Mouse (Mus musculus) lung, postnatal 10 days (tissue): ENCODE data around the gene Mettl26.
A peak's percentile ranks its signal among the peaks of the same experiment; 100 is the strongest.

ENCODE experiments used
- DNase-seq: peaks from one replicate; pipeline ENCODE4 v3.0.0; 2021

Gene Mettl26

GRCm38 (mm10) chr17:25887467-25887866 lies 12.6 kb downstream of the Mettl26 start:
- peak; percentile 68 for DNase-seq

DNA sequence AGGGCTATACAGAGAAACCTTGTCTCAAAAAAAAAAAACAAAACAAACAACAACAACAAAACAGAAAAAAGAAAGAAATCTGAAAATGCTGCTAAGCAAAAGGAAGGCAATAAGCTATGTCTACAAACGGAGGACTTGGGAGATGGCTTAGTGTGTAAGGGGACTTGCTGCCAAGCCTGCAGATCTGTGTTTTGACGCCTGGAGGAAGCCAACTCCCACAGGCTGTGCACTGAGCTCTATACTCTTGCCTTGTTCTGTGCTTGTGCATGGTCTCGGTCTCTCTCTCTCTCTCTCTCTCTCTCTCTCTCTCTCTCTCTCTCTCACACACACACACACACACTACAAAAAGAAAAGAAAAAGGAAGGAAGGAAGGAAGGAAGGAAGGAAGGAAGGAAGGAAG lies 14.0 kb downstream of the Mettl26 start:
- DNase-seq: no peak

DNA sequence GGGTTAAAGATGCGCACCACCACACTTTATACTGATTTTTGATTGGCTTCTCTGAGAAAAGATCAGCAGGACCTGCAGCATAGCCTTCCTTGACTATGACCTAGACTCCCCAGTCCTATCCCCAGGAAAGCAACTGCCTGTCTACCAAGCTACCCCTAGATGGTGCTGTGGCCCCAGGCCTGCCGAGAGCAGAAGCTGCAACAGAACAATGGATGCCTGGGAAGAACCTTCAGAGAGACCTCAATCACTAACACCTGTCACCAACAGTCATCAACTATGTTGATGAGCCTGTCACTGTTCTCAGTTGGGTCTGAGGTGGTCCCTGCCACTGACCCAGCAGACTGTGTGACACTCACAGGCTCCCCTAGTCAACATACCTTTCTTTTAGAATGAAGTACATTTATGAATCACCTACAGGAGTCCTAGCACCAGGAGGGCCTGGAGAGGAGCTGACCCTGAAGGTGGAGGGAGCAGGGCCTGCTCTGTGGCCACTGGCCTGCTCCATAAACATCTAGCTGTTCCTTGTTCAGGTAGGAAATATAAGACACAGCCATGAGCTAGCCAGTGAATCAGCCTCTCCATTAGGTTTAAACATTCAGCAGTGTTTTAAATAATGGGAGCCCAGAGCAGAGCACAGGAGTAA lies 19.2 kb downstream of the Mettl26 start:
- peak; percentile 81 for DNase-seq

- DNase-seq: no peak
Measured at GRCm38 (mm10) chr17:25895415-25895814, 20.5 kb downstream of the Mettl26 start.

GRCm38 (mm10) chr17:25895891-25896290 lies 21.0 kb downstream of the Mettl26 start:
- DNase-seq: no peak

DNA sequence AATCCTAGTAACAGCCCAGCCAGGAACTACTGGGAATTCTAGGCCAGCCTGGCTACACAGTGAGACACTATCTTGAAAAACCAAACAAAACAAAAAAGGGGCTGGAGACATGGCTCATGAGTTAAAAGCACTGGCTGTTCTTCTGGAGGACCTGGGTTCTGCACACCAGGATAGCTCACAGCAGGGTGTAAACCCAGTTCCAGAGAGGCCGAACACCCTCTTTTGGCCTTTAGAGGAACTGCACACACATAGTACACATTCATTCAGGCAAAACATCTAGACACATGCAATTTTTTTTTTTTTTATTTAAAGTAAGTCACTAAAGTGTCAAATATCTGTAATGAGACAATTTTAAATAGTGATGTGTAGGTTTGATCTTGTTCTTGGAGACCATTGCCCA lies 25.3 kb downstream of the Mettl26 start:
- no peak for DNase-seq

DNA sequence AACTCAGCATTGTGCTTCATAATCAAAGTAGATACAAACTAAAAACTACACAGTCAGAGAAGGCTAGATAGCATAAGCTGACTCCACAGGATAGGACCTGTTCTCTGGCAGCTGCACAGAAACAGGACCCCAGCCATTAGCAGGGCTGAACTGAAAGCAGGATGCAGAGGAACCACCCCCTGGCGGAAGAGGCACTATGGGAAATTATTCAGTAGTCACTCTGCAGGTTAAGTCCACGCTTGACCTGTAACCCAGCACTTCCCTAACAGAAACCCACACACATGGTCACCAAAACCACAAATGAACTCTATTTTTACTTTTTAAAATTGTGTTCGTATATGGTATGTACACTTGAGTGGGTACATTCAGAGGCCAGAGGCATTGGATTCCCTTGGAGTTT lies 28.2 kb downstream of the Mettl26 start:
- DNase-seq: no peak

- DNase-seq: no peak
Measured at GRCm38 (mm10) chr17:25907640-25908039, 32.8 kb downstream of the Mettl26 start.

DNA sequence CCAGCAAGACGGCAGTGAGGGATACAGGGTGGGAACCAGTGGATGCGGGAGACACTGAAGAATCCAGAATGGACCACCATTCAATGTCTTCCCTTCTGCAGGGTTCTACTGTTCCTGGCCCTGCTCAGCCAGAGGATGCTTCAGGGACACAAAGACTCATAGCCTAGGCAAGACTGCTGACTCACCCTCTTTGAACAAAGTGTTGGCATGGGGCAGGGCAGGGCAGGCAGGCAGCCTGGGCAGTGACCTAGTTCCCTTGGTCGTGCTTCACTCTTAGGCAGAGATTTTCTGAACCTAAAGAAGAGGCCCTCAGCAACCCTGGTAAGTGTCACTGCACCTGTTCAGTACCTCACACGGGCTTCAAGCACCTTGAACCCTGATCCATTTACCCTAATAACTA lies 36.9 kb downstream of the Mettl26 start:
- DNase-seq: peak; percentile 14

DNA sequence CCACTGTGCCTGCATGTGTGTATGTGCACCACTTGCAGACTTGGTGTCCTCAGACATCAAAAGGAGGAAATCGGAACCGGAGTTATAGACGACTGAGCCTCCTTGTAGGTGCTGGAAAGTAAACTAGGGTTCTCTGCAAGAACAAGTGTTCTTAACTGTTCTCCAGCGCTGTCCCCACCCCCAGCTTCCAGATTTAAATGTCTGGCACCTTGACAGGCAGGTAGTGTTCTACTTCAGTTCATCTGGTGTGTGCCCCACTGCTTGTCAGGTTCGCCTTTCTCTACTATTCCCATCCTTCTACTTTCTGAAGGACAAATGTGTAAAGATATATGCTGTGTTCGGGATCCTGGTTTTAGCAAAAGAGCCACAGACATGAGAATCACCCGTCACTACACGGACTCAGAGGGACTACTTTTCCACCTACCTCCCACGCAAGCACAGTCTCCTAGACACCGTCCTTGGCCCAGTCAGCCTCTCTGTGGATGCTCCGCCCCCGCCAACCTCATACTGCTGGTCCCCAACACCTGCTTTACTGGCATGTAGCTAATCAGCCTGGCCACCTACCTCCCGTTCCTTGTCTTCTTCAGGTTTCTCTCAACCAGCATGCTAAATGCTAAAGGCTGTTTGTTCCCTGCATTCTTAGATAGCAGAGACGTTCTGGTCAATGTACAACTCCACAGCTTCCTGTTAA lies 38.5 kb downstream of the Mettl26 start:
- peak; percentile 33 for DNase-seq

DNA sequence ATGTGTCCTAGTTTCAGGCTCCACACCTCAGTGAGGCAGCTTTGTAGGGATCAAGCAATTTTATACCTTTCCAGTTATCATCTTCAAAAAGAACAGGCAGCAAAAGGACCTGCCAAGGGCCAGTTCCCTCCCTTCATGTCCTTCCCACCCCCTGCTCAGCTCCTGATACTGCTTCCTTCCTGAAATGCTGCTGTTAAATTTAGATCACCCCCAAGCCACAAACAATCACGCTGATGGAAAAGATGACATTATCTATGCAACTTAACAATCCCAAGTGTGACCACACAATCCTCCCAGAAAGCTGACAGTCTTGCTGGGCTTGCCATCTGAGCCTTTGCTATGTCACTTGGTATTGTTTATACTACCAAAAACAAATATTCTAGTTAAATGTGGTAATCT lies 39.0 kb downstream of the Mettl26 start:
- peak; percentile 32 for DNase-seq

- DNase-seq: no peak
Measured at GRCm38 (mm10) chr17:25914295-25914694, 39.4 kb downstream of the Mettl26 start.

DNA sequence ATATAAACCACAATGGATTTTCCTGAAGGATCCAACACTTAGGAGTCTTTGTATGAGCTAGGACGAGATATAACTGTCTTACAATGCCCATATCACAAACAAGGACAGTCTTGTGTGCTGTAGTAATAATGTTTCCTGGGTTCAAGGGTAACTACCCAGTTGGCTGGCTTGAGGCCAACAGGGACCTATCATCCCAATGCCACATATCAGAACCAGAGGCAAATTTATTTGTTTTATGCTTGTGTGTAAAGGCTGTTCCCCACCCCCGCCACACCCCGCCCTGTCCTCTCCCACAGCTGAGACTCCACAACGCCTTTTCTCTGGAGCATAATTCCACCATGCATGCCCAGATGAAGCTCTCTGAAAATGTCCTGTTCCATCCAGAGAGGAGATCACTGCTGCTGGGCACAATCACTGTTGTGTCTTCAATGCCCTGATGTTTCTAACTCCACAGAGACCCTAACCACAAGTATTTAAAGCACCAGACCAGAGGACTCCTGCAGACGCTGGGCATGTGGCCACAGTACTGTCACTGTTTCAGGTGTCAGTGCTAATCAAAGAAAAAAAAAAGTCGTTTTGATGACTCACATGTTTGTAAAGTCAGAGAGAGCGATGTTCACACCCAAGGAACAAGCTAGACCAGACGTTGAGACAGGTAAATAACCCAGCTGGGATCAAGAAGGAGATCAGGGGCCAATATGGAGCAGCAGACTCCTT lies 42.2 kb downstream of the Mettl26 start:
- no peak for DNase-seq

- no peak for DNase-seq
Measured at GRCm38 (mm10) chr17:25918037-25918750, 43.3 kb downstream of the Mettl26 start.

DNA sequence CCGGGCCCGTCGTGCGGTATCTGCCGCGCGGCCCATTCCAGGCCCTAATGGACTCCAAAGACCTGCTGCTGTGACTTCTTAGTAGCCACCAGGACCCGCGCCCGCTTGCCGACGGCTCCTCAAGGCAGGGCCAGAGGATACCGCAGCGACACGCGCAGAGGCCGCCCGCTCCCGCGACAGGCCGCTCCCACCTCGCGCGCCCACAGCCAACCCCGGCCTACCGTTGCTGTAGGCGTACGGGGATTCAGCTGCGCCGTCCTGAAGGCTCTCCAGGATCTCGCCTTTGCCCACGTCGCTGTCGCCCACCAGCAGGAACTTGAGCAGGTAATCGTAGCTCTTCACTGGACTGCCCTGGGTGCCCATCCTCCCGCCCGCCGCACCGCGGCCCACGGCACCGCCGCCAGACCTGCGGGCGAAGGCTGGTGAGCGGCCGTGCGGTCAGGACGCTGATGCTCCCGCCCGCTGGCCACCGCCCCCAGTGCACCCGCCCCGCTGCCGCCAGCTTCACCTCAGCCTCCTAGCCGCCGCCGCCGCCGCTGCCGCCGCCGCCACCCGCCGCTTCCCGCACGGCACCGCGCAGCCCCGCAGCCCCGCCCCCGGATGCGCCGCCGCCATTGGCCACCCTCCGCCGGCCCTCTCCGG lies 44.4 kb downstream of the Mettl26 start, which contains the start of gene Rab40c:
TSS of gene Rab40c (minus strand) at position 584 of the 642 bp plus-strand sequence.
- DNase-seq: peak; percentile 58

DNA sequence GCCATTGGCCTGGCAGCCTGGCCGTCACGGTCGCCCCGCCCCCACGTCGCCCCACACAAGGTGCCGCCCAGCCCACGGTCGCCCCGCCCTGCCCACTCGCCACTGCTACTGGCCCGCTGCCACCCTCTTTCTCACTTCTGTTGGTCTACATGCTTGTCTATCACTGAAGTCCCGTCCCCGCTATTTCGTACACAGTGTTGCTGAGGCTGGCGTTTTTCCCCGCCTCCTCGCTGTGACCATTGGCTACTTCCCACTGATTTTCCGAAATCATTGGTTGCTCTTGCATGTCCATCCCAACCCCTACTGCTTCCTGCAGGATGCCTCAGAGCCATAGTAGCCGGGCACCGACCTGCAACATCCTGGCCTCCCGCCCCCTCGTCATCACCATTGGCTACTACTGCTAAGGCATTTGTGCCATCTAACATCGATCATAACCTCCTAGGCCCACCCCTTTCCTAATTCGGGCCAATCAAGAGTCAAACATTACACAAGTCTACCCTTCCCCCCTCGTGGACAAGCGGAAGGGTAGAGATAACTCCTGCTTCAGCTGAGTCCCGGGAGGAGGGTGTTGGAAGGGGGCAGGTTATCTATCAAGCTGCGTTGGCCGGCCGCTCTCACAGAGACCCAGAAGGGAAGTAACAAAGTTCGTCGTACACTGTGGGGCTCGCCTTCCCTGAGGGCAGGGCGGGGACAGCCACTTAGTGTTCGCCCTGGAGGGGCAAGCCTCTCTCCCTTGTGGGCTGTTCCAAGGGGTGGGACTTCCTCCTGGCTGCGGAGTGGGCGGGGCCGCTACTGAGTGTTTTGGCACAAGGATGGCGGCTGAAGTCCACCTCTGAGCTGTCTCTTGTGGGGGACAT lies 45.1 kb downstream of the Mettl26 start:
- peak; percentile 100 for DNase-seq

DNA sequence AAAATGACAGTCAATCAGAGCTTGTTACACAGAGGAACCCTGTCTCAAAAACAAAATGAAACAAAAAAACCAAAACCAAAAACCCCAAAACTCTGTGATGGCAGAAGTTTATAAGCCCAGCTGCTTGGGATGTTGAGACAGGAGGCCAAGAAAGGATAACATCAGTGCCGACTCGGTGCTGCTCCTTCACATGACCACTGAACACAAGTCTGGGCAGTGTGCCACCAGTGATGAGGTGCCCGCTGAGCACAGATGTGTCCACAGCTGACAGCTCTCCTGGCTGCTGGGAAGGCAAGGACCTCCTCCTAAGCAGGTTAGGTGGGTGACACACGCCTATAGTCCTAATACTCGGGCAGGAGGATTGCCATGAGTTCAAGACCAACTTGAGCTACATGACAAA lies 47.2 kb downstream of the Mettl26 start:
- peak; percentile 15 for DNase-seq

GRCm38 (mm10) chr17:25925348-25925747 lies 50.5 kb downstream of the Mettl26 start:
- no peak for DNase-seq
